Mouse (Mus musculus): ENCODE results near the gene Lurap1l.

- TF ChIP-seq CTCF (conservative IDR thresholded peaks at IDR 0.05; ENCODE audit: insufficient read depth, insufficient read length, low read depth, low read length) (no peak), POLR2A (IDR thresholded peaks at IDR 0.05; ENCODE audit: low read depth, low read length) (no peak)
These were observed 34.2 kb downstream of the Lurap1l start for GRCm38 (mm10) chr4:80944605-80945004.

Measured in kidney, adult 2 months (tissue).